Mouse (Mus musculus) limb, embryonic 11.5 days (tissue): ENCODE data around the gene Ppil6. TPM values are rescaled to one million over a fixed set of nuclear protein-coding genes. Genes with fewer than 3 reads are reported as not detected.

Source experiments
- ATAC-seq: fragments of 200-750 bp; cut with Nextera tagmentation; 2 replicates; pipeline ENCODE4 v1.8.0; 2017; ENCODE audit warnings: low read depth; ENCODE audit not compliant: insufficient number of reproducible peaks, low FRiP score, low TSS enrichment
- DNase-seq: peaks from one replicate; pipeline ENCODE4 v3.0.0-alpha.2; 2015; ENCODE audit warnings: low spot score
- H3K27ac ChIP-seq: fragments of 300-500 bp; sonication (generic); replicated peaks from 2 replicates; pipeline ENCODE4 v1.5.1; 2014; ENCODE audit warnings: low read depth, mild to moderate bottlenecking, low read length
- H3K27me3 ChIP-seq: fragments of 300-500 bp; sonication (generic); 2 replicates; pipeline ENCODE4 v1.6.1; 2014; ENCODE audit warnings: mild to moderate bottlenecking, low read length, mixed read lengths; ENCODE audit not compliant: control insufficient read depth, insufficient read depth
- H3K36me3 ChIP-seq: fragments of 300-500 bp; sonication (generic); 2 replicates; pipeline ENCODE4 v1.6.1; 2014; ENCODE audit warnings: mild to moderate bottlenecking, low read length, moderate library complexity, mixed read lengths; ENCODE audit not compliant: control insufficient read depth, insufficient read depth
- H3K4me1 ChIP-seq: fragments of 300-500 bp; sonication (generic); 2 replicates; pipeline ENCODE4 v1.6.1; 2014; ENCODE audit warnings: low read length, mixed read lengths; ENCODE audit not compliant: control insufficient read depth, insufficient read depth
- H3K4me2 ChIP-seq: fragments of 300-500 bp; sonication (generic); 2 replicates; pipeline ENCODE4 v1.6.1; 2014; ENCODE audit warnings: low read depth, mild to moderate bottlenecking, moderate library complexity; ENCODE audit not compliant: severe bottlenecking
- H3K4me3 ChIP-seq: fragments of 300-500 bp; sonication (generic); 2 replicates; pipeline ENCODE4 v1.5.1; 2014; ENCODE audit warnings: low read depth, low read length
- H3K9ac ChIP-seq: fragments of 300-500 bp; sonication (generic); 2 replicates; pipeline ENCODE4 v1.6.1; 2014; ENCODE audit warnings: mild to moderate bottlenecking, low read length
- H3K9me3 ChIP-seq: fragments of 300-500 bp; sonication (generic); 2 replicates; pipeline ENCODE4 v1.6.1; 2016; ENCODE audit warnings: low read length; ENCODE audit not compliant: control insufficient read depth
- WGBS: fragments of 180-500 bp; shearing (Covaris S2); extraction: QIAGEN DNeasy Blood & Tissue Kit; methylation state at CpG from one replicate; pipeline ENCODE4 v1.1.7; 2014; 5-methylcytosine and 5-hydroxymethylcytosine counted together
- polyA plus RNA-seq: library from polyadenylated mRNA; unstranded; fragments of >200 nt; fragmentation: Nextera tagmentation; extraction: Ambion mirVana; gene quantifications from 2 replicates; pipeline ENCODE4 v1.2.1, GENCODE M21; 2014

The Ppil6 gene
- polyA plus RNA-seq, 1 experiment from 2014 or later = 0.43 TPM

DNA sequence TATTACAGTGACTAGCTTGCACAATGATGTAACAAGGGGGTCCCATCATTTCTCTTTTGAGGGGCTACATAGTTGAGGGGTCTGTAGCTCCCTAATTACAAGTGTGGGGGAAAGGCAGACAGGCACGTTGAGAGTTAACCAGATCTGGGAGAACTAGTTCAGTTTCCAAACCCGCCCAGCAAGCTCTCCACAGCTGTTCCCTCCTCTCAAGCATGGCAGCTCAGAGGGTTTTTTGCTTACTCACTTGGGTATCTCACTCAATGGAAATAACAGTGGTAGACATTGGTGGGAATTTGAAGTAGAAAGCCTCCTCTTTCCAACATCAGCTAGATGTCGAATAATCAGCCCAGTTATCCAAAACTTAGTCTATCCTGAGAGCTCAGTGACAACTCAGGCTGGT lies 64.8 kb downstream of the Ppil6 start:
- Histone ChIP-seq H3K4me2 (no peak overlapping the region), H3K9me3 (peaks cover 2% of the 10 kb centered on the region; the same call in 1 of the 2 replicates), H3K27ac (no peak overlapping the region), H3K4me1 (peaks cover 16% of the 10 kb centered on the region), H3K4me3 (no peak overlapping the region), H3K36me3 (no peaks in the 10 kb centered on the region), H3K27me3 (no peaks in the 10 kb centered on the region), H3K9ac (no peak overlapping the region)
- DNase-seq (no peak), ATAC-seq (no peak)
- WGBS = 84% methylated on average over 3 of the region's 3 CpGs

DNA sequence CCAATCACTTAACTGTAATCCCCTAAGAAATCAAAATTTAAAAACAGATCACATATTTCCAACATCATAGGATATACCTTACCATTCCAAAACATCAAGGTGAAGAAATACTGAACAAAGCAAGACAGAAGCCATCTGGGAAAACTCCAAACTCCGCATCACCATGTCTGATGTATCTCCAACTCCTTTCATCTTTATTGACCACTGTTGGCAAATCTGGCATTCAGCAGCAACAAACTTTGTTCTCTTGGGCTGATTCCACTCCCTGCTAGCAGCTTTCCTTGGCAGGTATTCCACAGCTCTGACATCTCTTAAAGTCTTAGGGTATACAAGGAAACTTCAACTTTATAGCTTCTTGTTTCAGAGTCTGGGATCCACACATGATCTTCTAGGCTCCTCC lies 68.2 kb downstream of the Ppil6 start:
- H3K4me2 ChIP-seq = no peak overlapping the region
- DNase-seq = no peak
- H3K4me1 ChIP-seq = peaks cover 3% of the 10 kb centered on the region; the same call in 1 of the 2 replicates
- H3K4me3 ChIP-seq = no peak overlapping the region
- ATAC-seq = no peak
- peaks cover 2% of the 10 kb centered on the region; the same call in 1 of the 2 replicates for H3K9me3 ChIP-seq
- H3K9ac ChIP-seq = no peak overlapping the region
- H3K27ac ChIP-seq = no peak overlapping the region
- no peaks in the 10 kb centered on the region for H3K36me3 ChIP-seq
- 100% methylated on average over 1 of the region's 1 CpGs for WGBS
- H3K27me3 ChIP-seq = no peaks in the 10 kb centered on the region

DNA sequence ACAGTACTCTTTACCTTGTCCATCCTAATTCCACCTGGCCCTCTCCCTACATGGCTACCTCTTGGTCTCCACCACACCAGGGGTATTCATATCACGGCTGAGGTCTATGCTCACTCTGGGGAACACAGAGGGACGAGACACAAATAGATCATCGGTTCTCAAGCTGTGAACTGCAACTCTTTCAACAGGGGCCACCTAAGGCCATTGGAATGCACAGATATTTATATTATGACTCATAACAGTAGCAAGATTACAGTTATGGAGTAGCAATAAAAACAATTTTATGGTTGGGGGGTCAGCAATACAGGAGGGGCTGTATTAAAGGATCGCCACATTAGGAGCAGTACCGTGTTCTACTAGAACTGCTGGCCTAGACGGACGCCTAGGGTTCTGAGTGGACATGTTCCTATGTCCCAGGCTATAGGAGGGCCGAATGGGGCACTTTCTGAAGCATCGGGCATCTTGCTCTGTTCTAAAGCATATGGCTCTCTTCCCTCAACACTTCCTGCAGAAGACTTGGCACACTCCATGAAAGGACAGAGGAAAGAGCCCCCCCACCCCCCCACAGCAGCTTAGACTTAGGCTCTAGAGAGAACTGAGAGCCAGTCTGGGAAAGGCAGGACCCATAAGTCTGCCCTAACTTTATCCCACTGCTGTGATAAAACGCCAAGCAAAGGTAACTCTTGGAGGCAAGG lies 71.6 kb downstream of the Ppil6 start:
- ATAC-seq (no peak), DNase-seq (no peak)
- H3K4me1 ChIP-seq = no peaks in the 10 kb centered on the region
- H3K4me3 ChIP-seq = no peak overlapping the region
- no peaks in the 10 kb centered on the region for H3K36me3 ChIP-seq
- H3K27me3 ChIP-seq = no peaks in the 10 kb centered on the region
- no peak overlapping the region for H3K27ac ChIP-seq
- H3K4me2 ChIP-seq = no peak overlapping the region
- peaks cover 2% of the 10 kb centered on the region; the same call in 1 of the 2 replicates for H3K9me3 ChIP-seq
- no peak overlapping the region for H3K9ac ChIP-seq
- 93% methylated on average over 10 of the region's 10 CpGs for WGBS

Other genes starting within 250 kb of the Ppil6 start
- gene Fig4, start 187.2 kb upstream of the Ppil6 start, polyA plus RNA-seq = 13.9 and 15.1 TPM in 2 replicates
- gene Ak9, start 186.5 kb upstream of the Ppil6 start, polyA plus RNA-seq = 0.03 TPM in 1 of 2 replicates, not detected in the other
- gene Zbtb24, start 40.1 kb upstream of the Ppil6 start, polyA plus RNA-seq = 17.3 and 20.9 TPM in 2 replicates
- gene Mical1, start 14.1 kb upstream of the Ppil6 start, polyA plus RNA-seq = 40.0 and 42.6 TPM in 2 replicates
- gene Smpd2, start 70 bp upstream of the Ppil6 start, polyA plus RNA-seq = 57.3 and 62.3 TPM in 2 replicates
- 171 and 180 TPM in 2 replicates for gene Cd164, start 29.0 kb downstream of the Ppil6 start, polyA plus RNA-seq
- gene Ccdc162, start 226.2 kb downstream of the Ppil6 start, polyA plus RNA-seq = 0.29 and 0.54 TPM in 2 replicates